Mouse (Mus musculus) bone marrow, adult 2 months (tissue): ENCODE measurements around the gene Ifna2.

Experiments used
- CTCF ChIP-seq: fragments of 200-500 bp; IDR thresholded peaks from 2 replicates; pipeline ENCODE4 v1.5.1; 2011; ENCODE audit warnings: low read length, control low read depth; ENCODE audit not compliant: control insufficient read depth, insufficient read depth
- POLR2A ChIP-seq: fragments of 200-500 bp; IDR thresholded peaks from 2 replicates; pipeline ENCODE4 v1.6.1; 2011; ENCODE audit warnings: low read depth, mild to moderate bottlenecking, control low read depth, low read length, borderline replicate concordance; ENCODE audit not compliant: control insufficient read depth

DNA sequence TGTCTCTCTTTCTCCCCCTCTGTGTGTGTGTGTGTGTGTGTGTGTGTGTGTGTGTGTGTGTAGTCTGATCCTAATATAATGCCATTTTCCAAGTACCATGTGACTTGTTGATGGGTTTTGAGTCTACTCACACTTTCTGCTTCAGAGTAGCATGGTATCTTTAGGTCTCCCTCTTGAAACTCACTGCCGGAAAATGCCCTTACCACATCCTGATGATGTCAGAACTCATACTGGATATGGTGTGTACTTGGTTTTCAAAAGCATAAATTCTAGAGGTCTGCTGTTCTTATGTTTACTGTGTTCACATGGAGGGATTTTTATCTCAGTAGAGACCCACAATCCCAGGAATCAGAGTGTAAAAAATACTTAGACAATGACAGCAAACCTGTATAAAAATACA lies 8.8 kb upstream of the Ifna2 start:
- no peak for TF ChIP-seq CTCF
- no peak for TF ChIP-seq POLR2A
